In genomic region chr4:141014114-141014513, GRCm38 (mm10) we compare ENCODE assay signal across 21 mouse cellular contexts. TPM values are rescaled to one million over a fixed set of nuclear protein-coding genes. Genes with fewer than 3 reads are reported as not detected.
DNase-seq lines count a peak whose midpoint lies in the region; ATAC-seq and TF ChIP-seq lines count a peak whose summit lies in the region.
"Had no signal": no experiment of that assay in that cellular context is flagged by ENCODE, and none has a peak within 500 bp of the region (broad histone marks: within the 10 kb centered on the region; RNA-seq: fewer than 3 reads in every experiment).

No protein-coding gene starts in this region.

- H3K27ac ChIP-seq in cerebellum, adult 2 months (ENCODE audit: insufficient read depth, low read length), result no peak overlapping the region
- no peak overlapping the region for H3K27ac ChIP-seq in forebrain, embryonic 14.5 days (ENCODE audit: low read depth, low read length)
- no peak overlapping the region for H3K27ac ChIP-seq in forebrain, embryonic 16.5 days (ENCODE audit: low read length)
- peak overlapping the region; percentile 2; the same call in 1 of the 2 replicates for H3K27ac ChIP-seq in hindbrain, embryonic 13.5 days
- no peak overlapping the region for H3K27ac ChIP-seq in hindbrain, postnatal 0 days
- H3K27ac ChIP-seq in limb, embryonic 10.5 days, result no peak overlapping the region
- H3K27ac ChIP-seq: gastrocnemius, adult 2 months; heart, embryonic 13.5 days; intestine, embryonic 15.5 days had no signal

- H3K4me3 ChIP-seq in cerebellum, adult 2 months (replicated peaks; ENCODE audit: insufficient read depth, low read depth, low read length), result no peak overlapping the region
- no peak overlapping the region for H3K4me3 ChIP-seq in forebrain, embryonic 14.5 days (ENCODE audit: low read depth, low read length)
- no peak overlapping the region for H3K4me3 ChIP-seq in forebrain, embryonic 16.5 days (replicated peaks; ENCODE audit: low read length)
- H3K4me3 ChIP-seq in hindbrain, embryonic 13.5 days, result no peak overlapping the region
- H3K4me3 ChIP-seq in hindbrain, postnatal 0 days (ENCODE audit: low read length), result no peak overlapping the region
- 0 out of 2 replicates have a peak overlapping the region, but pooled peaks have one; percentile 11 for H3K4me3 ChIP-seq in limb, embryonic 10.5 days
- H3K4me3 ChIP-seq: gastrocnemius, adult 2 months; heart, embryonic 13.5 days; intestine, embryonic 15.5 days had no signal

- peak; percentile 36 for DNase-seq in cerebellum, adult 11-12 months
- DNase-seq in cerebellum, adult 2 months, result no peak
- no peak for DNase-seq in forebrain, embryonic 14.5 days (ENCODE audit: low spot score)
- no peak for DNase-seq in hindbrain, postnatal 0 days (ENCODE audit: low spot score)
- no peak for DNase-seq in limb, embryonic 10.5 days (ENCODE audit: low spot score)
- no peak for DNase-seq in lung, postnatal 4 days
- DNase-seq: adrenal gland, adult 8-10 months; adrenal gland, postnatal 36 days; B cell, adult 2 months; cerebellum, adult 9-10 months; gastrocnemius, adult 2 months; gastrocnemius, postnatal 25 days; heart, postnatal 4 days; kidney, adult 18-20 months had no signal

- no peaks in the 10 kb centered on the region for H3K27me3 ChIP-seq in cerebellum, adult 2 months (ENCODE audit: control insufficient read depth, insufficient read depth, low read length)
- H3K27me3 ChIP-seq in forebrain, embryonic 14.5 days (replicated peaks; ENCODE audit: control insufficient read depth, insufficient read depth, low read length), result no peaks in the 10 kb centered on the region
- H3K27me3 ChIP-seq in forebrain, embryonic 16.5 days (replicated peaks; ENCODE audit: control insufficient read depth, insufficient read depth, low read length), result no peaks in the 10 kb centered on the region
- H3K27me3 ChIP-seq in hindbrain, embryonic 13.5 days, result no peaks in the 10 kb centered on the region
- no peaks in the 10 kb centered on the region for H3K27me3 ChIP-seq in hindbrain, postnatal 0 days (ENCODE audit: insufficient read depth, low read length)
- no peaks in the 10 kb centered on the region for H3K27me3 ChIP-seq in limb, embryonic 10.5 days (ENCODE audit: low read depth, poor library complexity, severe bottlenecking)
- H3K27me3 ChIP-seq: heart, embryonic 13.5 days; intestine, embryonic 15.5 days had no signal

- no peak for ATAC-seq in forebrain, embryonic 14.5 days
- ATAC-seq in forebrain, embryonic 16.5 days, result no peak
- no peak for ATAC-seq in hindbrain, embryonic 13.5 days (ENCODE audit: low FRiP score)
- no peak for ATAC-seq in hindbrain, postnatal 0 days
- ATAC-seq: CD4-positive, CD25-positive, alpha-beta regulatory T cell, adult 4 months; intestine, embryonic 15.5 days had no signal

- no peak overlapping the region for H3K4me2 ChIP-seq in forebrain, embryonic 14.5 days (ENCODE audit: low read length)
- H3K4me2 ChIP-seq in forebrain, embryonic 16.5 days (ENCODE audit: low read length), result no peak overlapping the region
- H3K4me2 ChIP-seq in hindbrain, embryonic 13.5 days, result no peak overlapping the region
- no peak overlapping the region for H3K4me2 ChIP-seq in hindbrain, postnatal 0 days (ENCODE audit: low read depth, low read length)
- H3K4me2 ChIP-seq: heart, embryonic 13.5 days; intestine, embryonic 15.5 days had no signal

- H3K9me3 ChIP-seq in forebrain, embryonic 14.5 days (replicated peaks; ENCODE audit: control insufficient read depth, low read length), result no peaks in the 10 kb centered on the region
- no peaks in the 10 kb centered on the region for H3K9me3 ChIP-seq in forebrain, embryonic 16.5 days (ENCODE audit: control insufficient read depth, low read length)
- H3K9me3 ChIP-seq in hindbrain, embryonic 13.5 days, result no peaks in the 10 kb centered on the region
- no peaks in the 10 kb centered on the region for H3K9me3 ChIP-seq in hindbrain, postnatal 0 days (ENCODE audit: low read length)
- H3K9me3 ChIP-seq in limb, embryonic 10.5 days (replicated peaks), result no peaks in the 10 kb centered on the region
- H3K9me3 ChIP-seq: G1E; heart, embryonic 13.5 days; intestine, embryonic 15.5 days had no signal

- H3K9ac ChIP-seq in forebrain, embryonic 14.5 days (ENCODE audit: low read length), result peak overlapping the region; percentile 35; the same call in 1 of the 2 replicates
- no peak overlapping the region for H3K9ac ChIP-seq in forebrain, embryonic 16.5 days (replicated peaks; ENCODE audit: low read depth, low read length)
- 0 out of 2 replicates have a peak overlapping the region, but pooled peaks have one; percentile 26 for H3K9ac ChIP-seq in hindbrain, embryonic 13.5 days
- H3K9ac ChIP-seq in hindbrain, postnatal 0 days (replicated peaks; ENCODE audit: low read length), result no peak overlapping the region
- H3K9ac ChIP-seq: heart, embryonic 13.5 days; intestine, embryonic 15.5 days had no signal

- TF ChIP-seq CTCF in cerebellum, adult 2 months (IDR thresholded peaks at IDR 0.05; ENCODE audit: borderline replicate concordance, insufficient read depth, low read depth, low read length), result no peak
- no peak for TF ChIP-seq CTCF in hindbrain, postnatal 0 days (IDR thresholded peaks at IDR 0.05; ENCODE audit: low read depth)

- 82% methylated on average over 8 of the region's 8 CpGs for WGBS in cerebellum, adult 2 months
- 69% methylated on average over 8 of the region's 8 CpGs for WGBS in forebrain, embryonic 14.5 days
- WGBS in forebrain, embryonic 16.5 days, result 69% methylated on average over 8 of the region's 8 CpGs
- 74% methylated on average over 8 of the region's 8 CpGs for WGBS in hindbrain, embryonic 13.5 days
- WGBS in hindbrain, postnatal 0 days, result 67% methylated on average over 8 of the region's 8 CpGs
- WGBS in limb, embryonic 10.5 days, result 79% methylated on average over 8 of the region's 8 CpGs

- TF ChIP-seq POLR2A in cerebellum, adult 2 months (IDR thresholded peaks at IDR 0.05; ENCODE audit: borderline replicate concordance, insufficient read depth, low read length), result no peak

- peaks cover 48% of the 10 kb centered on the region for H3K4me1 ChIP-seq in cerebellum, adult 2 months (ENCODE audit: control insufficient read depth, insufficient read depth, low read length)
- H3K4me1 ChIP-seq in forebrain, embryonic 14.5 days (ENCODE audit: control insufficient read depth, insufficient read depth, low read length), result peaks cover 20% of the 10 kb centered on the region
- peaks cover 31% of the 10 kb centered on the region for H3K4me1 ChIP-seq in forebrain, embryonic 16.5 days (replicated peaks; ENCODE audit: control insufficient read depth, insufficient read depth, low read length)
- H3K4me1 ChIP-seq in hindbrain, embryonic 13.5 days (replicated peaks), result peaks cover 66% of the 10 kb centered on the region
- peaks cover 12% of the 10 kb centered on the region for H3K4me1 ChIP-seq in hindbrain, postnatal 0 days (ENCODE audit: insufficient read depth, low read length)
- peaks cover 74% of the 10 kb centered on the region for H3K4me1 ChIP-seq in limb, embryonic 10.5 days

- peaks cover 47% of the 10 kb centered on the region for H3K36me3 ChIP-seq in forebrain, embryonic 14.5 days (ENCODE audit: control insufficient read depth, insufficient read depth, low read length)
- peaks cover 14% of the 10 kb centered on the region for H3K36me3 ChIP-seq in forebrain, embryonic 16.5 days (ENCODE audit: control insufficient read depth, insufficient read depth)
- H3K36me3 ChIP-seq in hindbrain, embryonic 13.5 days, result peaks cover 60% of the 10 kb centered on the region
- H3K36me3 ChIP-seq in hindbrain, postnatal 0 days (ENCODE audit: insufficient read depth, low read length), result peaks cover 9% of the 10 kb centered on the region; the same call in 1 of the 2 replicates
- H3K36me3 ChIP-seq in limb, embryonic 10.5 days, result peaks cover 71% of the 10 kb centered on the region
- H3K36me3 ChIP-seq: G1E had no signal

RNA-seq across cellular contexts. Expression of gene Mfap2, which starts 3.9 kb away (rescaled TPM):
- polyA plus RNA-seq in cerebellum, adult 2 months (2012; rRNA removed), result 3.1 and 3.4 TPM in 2 replicates
- polyA plus RNA-seq in forebrain, embryonic 14.5 days (2014; fragmentation: Nextera tagmentation; extraction: Ambion mirVana), result 255 and 287 TPM in 2 replicates
- polyA plus RNA-seq in forebrain, embryonic 16.5 days (2015; fragmentation: Nextera tagmentation; extraction: Ambion mirVana), result 190 and 202 TPM in 2 replicates
- polyA plus RNA-seq in hindbrain, embryonic 13.5 days (2015; fragmentation: Nextera tagmentation; extraction: Ambion mirVana), result 198 and 227 TPM in 2 replicates
- 20.6 and 42.3 TPM in 2 replicates for total RNA-seq in hindbrain, postnatal 0 days (2014; rRNA removed)
- polyA plus RNA-seq in hindbrain, postnatal 0 days (2015; fragmentation: Nextera tagmentation; extraction: Ambion mirVana), result 92.0 and 99.5 TPM in 2 replicates
- polyA plus RNA-seq in limb, embryonic 10.5 days (2016; fragmentation: Nextera tagmentation; extraction: Ambion mirVana), result 444 and 521 TPM in 2 replicates
- total RNA-seq: G1E; granulocyte monocyte progenitor cell, adult 5-6 weeks had no signal
- polyA plus RNA-seq: CD4-positive, CD25-positive, alpha-beta regulatory T cell, adult 4 months; G1E had no signal

RNA-seq across cellular contexts. Expression of gene Atp13a2, which starts 27.4 kb away (rescaled TPM):
- polyA plus RNA-seq in cerebellum, adult 2 months (2012; rRNA removed), result 194 and 198 TPM in 2 replicates
- polyA plus RNA-seq in forebrain, embryonic 14.5 days (2014; fragmentation: Nextera tagmentation; extraction: Ambion mirVana), result 79.9 and 110 TPM in 2 replicates
- polyA plus RNA-seq in forebrain, embryonic 16.5 days (2015; fragmentation: Nextera tagmentation; extraction: Ambion mirVana), result 126 and 142 TPM in 2 replicates
- 140 TPM in 2 replicates for polyA plus RNA-seq in hindbrain, embryonic 13.5 days (2015; fragmentation: Nextera tagmentation; extraction: Ambion mirVana)
- 408 and 435 TPM in 2 replicates for total RNA-seq in hindbrain, postnatal 0 days (2014; rRNA removed)
- 151 and 166 TPM in 2 replicates for polyA plus RNA-seq in hindbrain, postnatal 0 days (2015; fragmentation: Nextera tagmentation; extraction: Ambion mirVana)
- polyA plus RNA-seq in limb, embryonic 10.5 days (2016; fragmentation: Nextera tagmentation; extraction: Ambion mirVana), result 33.9 and 44.0 TPM in 2 replicates

RNA-seq across cellular contexts. Expression of gene Crocc, which starts 46.2 kb away (rescaled TPM):
- 39.4 and 41.3 TPM in 2 replicates for polyA plus RNA-seq in cerebellum, adult 2 months (2012; rRNA removed)
- 6.6 and 7.8 TPM in 2 replicates for polyA plus RNA-seq in forebrain, embryonic 14.5 days (2014; fragmentation: Nextera tagmentation; extraction: Ambion mirVana)
- polyA plus RNA-seq in forebrain, embryonic 16.5 days (2015; fragmentation: Nextera tagmentation; extraction: Ambion mirVana), result 6.2 and 6.7 TPM in 2 replicates
- polyA plus RNA-seq in hindbrain, embryonic 13.5 days (2015; fragmentation: Nextera tagmentation; extraction: Ambion mirVana), result 6.0 and 6.2 TPM in 2 replicates
- total RNA-seq in hindbrain, postnatal 0 days (2014; rRNA removed), result 18.7 and 19.7 TPM in 2 replicates
- 3.8 and 3.9 TPM in 2 replicates for polyA plus RNA-seq in hindbrain, postnatal 0 days (2015; fragmentation: Nextera tagmentation; extraction: Ambion mirVana)
- 10.6 and 11.4 TPM in 2 replicates for polyA plus RNA-seq in limb, embryonic 10.5 days (2016; fragmentation: Nextera tagmentation; extraction: Ambion mirVana)

RNA-seq across cellular contexts. Expression of gene Sdhb, which starts 53.1 kb away (rescaled TPM):
- 320 and 325 TPM in 2 replicates for polyA plus RNA-seq in cerebellum, adult 2 months (2012; rRNA removed)
- polyA plus RNA-seq in forebrain, embryonic 14.5 days (2014; fragmentation: Nextera tagmentation; extraction: Ambion mirVana), result 508 and 541 TPM in 2 replicates
- polyA plus RNA-seq in forebrain, embryonic 16.5 days (2015; fragmentation: Nextera tagmentation; extraction: Ambion mirVana), result 420 and 438 TPM in 2 replicates
- polyA plus RNA-seq in hindbrain, embryonic 13.5 days (2015; fragmentation: Nextera tagmentation; extraction: Ambion mirVana), result 442 and 459 TPM in 2 replicates
- 176 and 217 TPM in 2 replicates for total RNA-seq in hindbrain, postnatal 0 days (2014; rRNA removed)
- polyA plus RNA-seq in hindbrain, postnatal 0 days (2015; fragmentation: Nextera tagmentation; extraction: Ambion mirVana), result 583 and 596 TPM in 2 replicates
- 428 and 436 TPM in 2 replicates for polyA plus RNA-seq in limb, embryonic 10.5 days (2016; fragmentation: Nextera tagmentation; extraction: Ambion mirVana)

Comparison
In these comparisons a context has a peak if more than half of its experiments do, and no peak if none do; other contexts are left out.
1. H3K9ac ChIP-seq: peak in forebrain, embryonic 14.5 days (single experiment) and hindbrain, embryonic 13.5 days (single experiment); none in forebrain, embryonic 16.5 days (single experiment) and hindbrain, postnatal 0 days (single experiment).
2. RNA of gene Mfap2, which starts 3.9 kb away (polyA plus RNA-seq): 444 to 521 TPM in limb, embryonic 10.5 days, 255 to 287 TPM in forebrain, embryonic 14.5 days, 190 to 202 TPM in forebrain, embryonic 16.5 days, 198 to 227 TPM in hindbrain, embryonic 13.5 days and 92.0 to 99.5 TPM in hindbrain, postnatal 0 days; 3.1 to 3.4 TPM in cerebellum, adult 2 months; every median in the first group is over 10 times any median in the second.